Mouse (Mus musculus) kidney, postnatal 25 days (tissue): ENCODE measurements around the gene Abca17.

ENCODE experiments used
- DNase-seq, 2 experiments: peaks; one replicate each; pipeline ENCODE4 v3.0.0; 2021; ENCODE audit warnings: mixed read lengths in 2 of 2

Abca17 gene

GRCm38 (mm10) chr17:24236479-24236878 lies 114.4 kb downstream of the Abca17 start:
- DNase-seq = no peak

DNA sequence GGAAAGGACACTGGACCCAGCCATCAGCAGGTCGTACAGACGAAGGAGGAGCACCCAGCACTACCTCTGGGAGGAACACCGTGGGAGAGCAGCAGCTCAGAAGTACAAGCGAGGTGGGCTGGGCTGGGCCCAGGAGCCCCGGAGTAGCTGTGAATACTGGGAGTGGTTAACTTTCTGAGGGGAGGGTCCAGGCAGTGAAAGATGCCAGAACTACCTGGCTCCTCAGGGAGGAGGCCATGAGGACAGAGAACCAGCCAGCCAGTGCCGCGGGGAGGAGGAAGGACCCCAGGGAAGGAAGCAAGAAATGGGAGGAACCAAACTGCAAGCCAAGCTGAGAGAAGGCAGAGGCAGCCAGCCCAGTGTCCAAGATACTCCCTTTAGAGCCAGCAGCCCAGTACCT lies 122.9 kb downstream of the Abca17 start:
- no peak for DNase-seq

DNA sequence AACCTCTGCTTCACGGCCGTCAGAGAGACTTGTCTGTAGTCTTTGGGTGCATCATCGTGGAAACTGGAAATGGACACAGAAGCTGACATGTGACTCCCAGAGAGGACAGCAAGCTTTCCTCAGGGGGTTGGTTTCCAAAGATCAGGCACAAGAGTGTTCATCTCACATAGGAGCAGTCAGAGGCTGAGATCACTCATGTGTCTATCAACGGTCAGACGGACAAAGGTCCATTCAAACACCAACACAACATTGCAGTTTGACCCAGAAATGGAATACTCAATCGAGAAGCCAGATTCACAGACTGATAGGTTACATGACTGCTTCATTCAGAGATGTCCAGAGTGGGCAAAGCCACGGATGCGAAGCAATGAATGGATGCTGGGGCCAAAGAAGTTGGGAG lies 124.1 kb downstream of the Abca17 start:
- DNase-seq = no peak

DNA sequence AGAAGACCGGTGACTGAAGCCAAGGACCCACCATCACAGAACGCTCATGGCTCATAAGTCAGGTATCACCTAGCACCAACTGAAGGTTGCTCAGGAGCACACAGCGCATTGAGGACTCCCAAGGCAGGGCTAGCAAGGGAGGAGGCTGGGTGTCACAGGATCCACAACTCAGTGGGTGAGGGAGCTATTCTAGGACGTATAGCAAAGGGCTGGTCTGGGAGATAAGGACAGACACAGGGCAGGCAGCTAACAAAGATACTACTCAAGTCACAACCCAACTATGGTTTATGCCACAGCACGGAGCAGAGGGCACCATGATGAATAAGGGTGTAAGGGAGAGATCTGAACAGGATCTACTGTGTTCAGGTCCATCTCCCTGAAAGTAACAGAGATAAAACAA lies 125.0 kb downstream of the Abca17 start:
- DNase-seq = no peak

DNA sequence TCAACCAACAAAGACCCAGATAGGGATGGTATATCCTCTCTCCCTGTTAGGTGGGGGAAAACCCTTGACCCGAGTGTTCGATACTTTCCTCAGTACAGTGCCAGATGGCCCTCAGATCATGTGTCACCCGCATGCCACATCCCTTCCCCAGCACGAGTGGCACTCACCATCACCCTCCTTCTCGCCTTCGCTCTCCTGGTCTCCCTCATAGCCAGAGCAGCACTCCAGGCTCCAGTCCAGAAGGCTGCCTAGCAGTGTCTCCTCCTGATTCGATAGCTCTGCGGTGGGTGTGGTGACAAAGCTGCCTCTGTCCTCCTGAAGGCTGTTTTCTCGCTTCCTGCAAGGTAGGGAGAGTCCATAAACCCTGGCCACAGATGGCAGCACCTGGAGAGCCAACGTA lies 126.1 kb downstream of the Abca17 start:
- no peak for DNase-seq

GRCm38 (mm10) chr17:24223513-24223912 lies 127.4 kb downstream of the Abca17 start:
- no peak for DNase-seq

DNA sequence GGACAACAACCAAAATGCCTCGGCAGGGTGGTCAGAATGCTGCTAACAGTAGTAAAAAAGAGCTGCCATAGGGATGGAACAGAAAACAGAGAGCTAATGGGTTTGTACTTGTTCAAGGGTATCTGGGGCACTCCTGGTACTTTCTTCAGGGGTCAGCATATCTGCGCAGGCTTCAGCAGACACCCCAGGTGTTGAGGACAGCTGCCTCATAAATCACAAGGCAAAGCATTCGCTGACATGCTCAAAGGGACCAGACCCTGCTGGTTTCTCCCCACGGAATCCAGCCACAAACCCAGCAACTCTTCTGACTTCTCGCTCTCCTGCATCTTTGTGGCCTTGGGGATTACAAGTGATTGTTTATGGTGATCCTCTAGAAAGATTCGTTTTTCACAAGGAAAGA lies 128.2 kb downstream of the Abca17 start:
- DNase-seq = no peak

GRCm38 (mm10) chr17:24220435-24221411 lies 130.1 kb downstream of the Abca17 start, which contains the start of gene Tedc2:
Tedc2 (minus strand) TSS chr17:24220851.
- peak; percentile 96 to 97 for DNase-seq

DNA sequence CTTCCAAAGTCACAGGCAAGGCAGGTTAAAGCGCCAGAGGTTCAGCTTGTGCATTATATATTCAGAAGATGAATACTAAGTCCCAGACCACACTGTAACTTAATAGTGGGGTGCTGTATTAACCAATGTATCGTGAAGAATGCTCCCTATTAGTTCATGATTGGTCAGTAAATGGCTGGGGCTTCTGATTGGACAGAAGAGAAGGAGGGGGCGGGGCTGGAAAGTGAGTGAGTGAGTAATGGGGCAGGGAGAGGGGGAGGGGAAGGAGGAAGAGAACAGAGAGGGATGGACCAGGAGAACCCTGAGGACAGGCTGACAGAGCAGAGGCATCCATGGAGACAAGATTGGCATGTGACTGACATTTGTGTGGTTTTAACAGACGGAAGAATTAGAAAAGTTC lies 134.0 kb downstream of the Abca17 start:
- no peak for DNase-seq
